Mouse (Mus musculus) MEL (cell line): ENCODE measurements at regions not wholly inside any gene's neighbourhood (a gene's known extent, or its start where the extent isn't known, plus 50 kb on each side); places are given as distances from the start of the nearest gene placed in this dataset.
"Not testable (repeated sequence)": the region's sequence is repeated elsewhere in the genome, so short reads cannot be mapped to it uniquely, and the experiment has no call there.

Source experiments
- DNase-seq: peaks from one replicate; pipeline ENCODE4 v3.0.0; 2011; ENCODE audit warnings: low read depth, low spot score
- H3K27ac ChIP-seq: 2 replicates; pipeline ENCODE4 v1.5.1; 2012; ENCODE audit warnings: low read depth, mild to moderate bottlenecking, control low read depth, low read length, moderate library complexity; ENCODE audit not compliant: control insufficient read depth
- H3K27me3 ChIP-seq, 2 experiments: fragments of 150-350 bp in 1 of 2; sonication (generic) in 1 of 2; 2 replicates each; pipeline ENCODE4 v1.6.1; 2012; ENCODE audit warnings: low read length in 2 of 2, mild to moderate bottlenecking in 2 of 2, improper control_type of control experiment in 1 of 2, moderate library complexity in 1 of 2; ENCODE audit not compliant: insufficient read depth in 2 of 2, control insufficient read depth in 1 of 2
- H3K36me3 ChIP-seq, 2 experiments: 2 replicates each; pipeline ENCODE4 v1.6.1; 2012 to 2014; ENCODE audit warnings: low read length in 2 of 2, improper control_type of control experiment in 1 of 2, inconsistent platforms in 1 of 2, mild to moderate bottlenecking in 1 of 2; ENCODE audit not compliant: insufficient read depth in 2 of 2, control insufficient read depth in 1 of 2
- H3K4me1 ChIP-seq, 2 experiments: fragments of 150-350 bp in 1 of 2; sonication (generic) in 1 of 2; 2 replicates each; pipeline ENCODE4 v1.6.1; 2012; ENCODE audit warnings: low read length in 2 of 2, improper control_type of control experiment in 1 of 2, mild to moderate bottlenecking in 1 of 2; ENCODE audit not compliant: insufficient read depth in 2 of 2, control insufficient read depth in 1 of 2
- H3K4me3 ChIP-seq, 2 experiments: fragments of 150-350 bp in 1 of 2; sonication (generic) in 1 of 2; 2 replicates each; pipeline ENCODE4 v1.5.1; 2012; ENCODE audit warnings: low read depth in 2 of 2, low read length in 2 of 2, mild to moderate bottlenecking in 2 of 2, moderate library complexity in 2 of 2, control low read depth in 1 of 2, improper control_type of control experiment in 1 of 2; ENCODE audit not compliant: control insufficient read depth in 1 of 2, insufficient read depth in 1 of 2
- H3K79me2 ChIP-seq: 2 replicates; pipeline ENCODE4 v1.6.1; 2012; ENCODE audit warnings: mild to moderate bottlenecking, low read length, moderate library complexity; ENCODE audit not compliant: control insufficient read depth, poor library complexity, insufficient read depth
- H3K9ac ChIP-seq: 2 replicates; pipeline ENCODE4 v1.6.1; 2012; ENCODE audit warnings: low read depth, mild to moderate bottlenecking, control low read depth, low read length, moderate library complexity; ENCODE audit not compliant: control insufficient read depth, poor library complexity, severe bottlenecking
- H3K9me3 ChIP-seq: fragments of 150-350 bp; sonication (generic); replicated peaks from 2 replicates; pipeline ENCODE4 v1.6.1; 2012; ENCODE audit warnings: mild to moderate bottlenecking, low read length, improper control_type of control experiment, moderate library complexity; ENCODE audit not compliant: insufficient read depth
- CHD2 ChIP-seq: IDR thresholded peaks from 2 replicates; pipeline ENCODE4 v1.6.1; 2011; ENCODE audit warnings: low read length, improper control_type of control experiment
- CTCF ChIP-seq, 3 experiments: IDR thresholded peaks in 2 of 3; conservative IDR thresholded peaks in 1 of 3; 2 replicates each; pipeline ENCODE4 v1.5.1; 2011 to 2012; ENCODE audit warnings: low read length in 3 of 3, low read depth in 2 of 3, mild to moderate bottlenecking in 2 of 3, improper control_type of control experiment in 1 of 3, inconsistent platforms in 1 of 3, mixed read lengths in 1 of 3, moderate library complexity in 1 of 3; ENCODE audit not compliant: control insufficient read depth in 1 of 3, insufficient read depth in 1 of 3, poor library complexity in 1 of 3, severe bottlenecking in 1 of 3
- E2F4 ChIP-seq: IDR thresholded peaks from 2 replicates; pipeline ENCODE4 v1.6.1; 2011; ENCODE audit warnings: low read depth, low read length, improper control_type of control experiment, borderline replicate concordance
- ELF1 ChIP-seq: IDR thresholded peaks from 2 replicates; pipeline ENCODE4 v1.6.1; 2014; ENCODE audit warnings: low read depth, mild to moderate bottlenecking, inconsistent platforms, low read length, improper control_type of control experiment, moderate library complexity
- EP300 ChIP-seq, 2 experiments: IDR thresholded peaks; 2 replicates each; pipeline ENCODE4 v1.6.1; 2011; ENCODE audit warnings: improper control_type of control experiment in 2 of 2, low read length in 2 of 2, low read depth in 1 of 2, mild to moderate bottlenecking in 1 of 2
- JUND ChIP-seq: IDR thresholded peaks from 2 replicates; pipeline ENCODE4 v1.6.1; 2011; ENCODE audit warnings: low read depth, mild to moderate bottlenecking, improper control_type of control experiment, low read length
- KAT2A ChIP-seq: conservative IDR thresholded peaks from 2 replicates; pipeline ENCODE4 v1.6.1; 2012; ENCODE audit warnings: low read depth, low read length, improper control_type of control experiment, inconsistent platforms
- MAFK ChIP-seq: IDR thresholded peaks from 2 replicates; pipeline ENCODE4 v1.6.1; 2011; ENCODE audit warnings: low read depth, mild to moderate bottlenecking, low read length, improper control_type of control experiment, borderline replicate concordance
- MAX ChIP-seq: IDR thresholded peaks from 2 replicates; pipeline ENCODE4 v1.6.1; 2011; ENCODE audit warnings: low read length, improper control_type of control experiment
- MXI1 ChIP-seq: IDR thresholded peaks from 2 replicates; pipeline ENCODE4 v1.6.1; 2011; ENCODE audit warnings: mild to moderate bottlenecking, low read depth, low read length, improper control_type of control experiment
- NRF1 ChIP-seq: IDR thresholded peaks from 2 replicates; pipeline ENCODE4 v1.6.1; 2014; ENCODE audit warnings: low read depth, mild to moderate bottlenecking, inconsistent platforms, low read length, improper control_type of control experiment, moderate library complexity; ENCODE audit not compliant: poor library complexity, insufficient read depth, severe bottlenecking
- RAD21 ChIP-seq: IDR thresholded peaks from 2 replicates; pipeline ENCODE4 v1.6.1; 2011; ENCODE audit warnings: mild to moderate bottlenecking, low read depth, low read length, improper control_type of control experiment
- TBP ChIP-seq: IDR thresholded peaks from 2 replicates; pipeline ENCODE4 v1.8.0; 2011; ENCODE audit warnings: low read depth, low read length, improper control_type of control experiment
- UBTF ChIP-seq: IDR thresholded peaks from 2 replicates; pipeline ENCODE4 v1.6.1; 2012; ENCODE audit warnings: low read depth, mild to moderate bottlenecking, inconsistent platforms, low read length, improper control_type of control experiment, moderate library complexity, borderline replicate concordance; ENCODE audit not compliant: insufficient read depth
- USF2 ChIP-seq, 2 experiments: IDR thresholded peaks; 2 replicates each; pipeline ENCODE4 v1.6.1; 2011 to 2012; ENCODE audit warnings: improper control_type of control experiment in 2 of 2, low read length in 2 of 2, borderline replicate concordance in 1 of 2, inconsistent platforms in 1 of 2, low read depth in 1 of 2, mild to moderate bottlenecking in 1 of 2; ENCODE audit not compliant: insufficient read depth in 1 of 2
- ZC3H11A ChIP-seq: IDR thresholded peaks from 2 replicates; pipeline ENCODE4 v1.6.1; 2012; ENCODE audit warnings: low read depth, mild to moderate bottlenecking, inconsistent platforms, low read length, improper control_type of control experiment
- ZNF384 ChIP-seq: IDR thresholded peaks from 2 replicates; pipeline ENCODE4 v1.6.1; 2012; ENCODE audit warnings: low read depth, mild to moderate bottlenecking, inconsistent platforms, low read length, improper control_type of control experiment

GRCm38 (mm10) chr4:28190861-28191260 is 622.1 kb upstream of the Epha7 start:
- no peaks in the 10 kb centered on the region for H3K4me1 ChIP-seq
- no peaks in the 10 kb centered on the region for H3K36me3 ChIP-seq
- no peaks in the 10 kb centered on the region for H3K27me3 ChIP-seq
- no peaks in the 10 kb centered on the region for H3K9me3 ChIP-seq
- no peak for DNase-seq
- no peak overlapping the region for H3K4me3 ChIP-seq
- no peak overlapping the region for H3K9ac ChIP-seq
- H3K79me2 ChIP-seq: no peaks in the 10 kb centered on the region
- TF ChIP-seq KAT2A (no peak), MAFK (no peak), USF2 (IDR thresholded peaks at IDR 0.05; ENCODE audit: borderline replicate concordance in 1 of 2, insufficient read depth in 1 of 2, low read depth in 1 of 2, low read length in 2 of 2) (no peak), CHD2 (no peak), TBP (no peak), RAD21 (no peak), MAX (no peak), ZC3H11A (no peak), EP300 (IDR thresholded peaks at IDR 0.05; ENCODE audit: low read depth in 1 of 2, low read length in 2 of 2) (no peak), MXI1 (no peak), UBTF (no peak), E2F4 (no peak), ELF1 (no peak)
- H3K27ac ChIP-seq: no peak overlapping the region

DNA sequence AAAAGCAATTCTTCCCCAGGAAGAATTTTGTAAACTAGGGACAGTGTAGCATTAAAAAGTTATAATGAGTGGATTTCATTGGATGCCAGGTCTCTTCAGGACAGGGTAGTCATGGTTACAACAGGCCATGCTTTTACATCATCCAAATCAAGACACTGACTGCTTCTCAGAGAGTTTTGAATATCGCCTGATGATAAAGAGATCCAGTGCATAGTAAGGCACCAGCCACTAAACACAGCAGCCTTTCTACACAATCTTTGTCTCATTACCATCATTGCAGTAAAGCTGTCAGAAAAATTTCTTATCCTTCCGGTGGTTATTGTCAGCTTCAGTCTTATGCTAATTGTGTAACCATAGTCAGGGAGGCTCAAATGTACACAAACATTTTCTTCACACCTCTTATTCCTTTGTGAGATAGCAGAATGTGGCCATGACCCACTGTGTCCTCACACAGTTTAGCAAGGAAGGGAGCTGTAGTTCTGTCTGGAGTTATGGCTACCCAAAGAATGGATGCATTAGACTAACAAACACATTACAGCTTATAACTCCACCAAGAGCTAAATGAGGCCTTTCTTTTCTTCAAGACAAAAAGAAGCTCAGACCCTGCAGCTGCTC is 585.2 kb upstream of the Epha7 start:
- DNase-seq: no peak
- Histone ChIP-seq H3K36me3 (no peaks in the 10 kb centered on the region), H3K79me2 (no peaks in the 10 kb centered on the region), H3K27ac (no peak overlapping the region), H3K27me3 (no peaks in the 10 kb centered on the region), H3K9me3 (no peaks in the 10 kb centered on the region), H3K4me1 (no peaks in the 10 kb centered on the region), H3K9ac (no peak overlapping the region)
- no peak for TF ChIP-seq NRF1
- no peak for TF ChIP-seq MAFK
- no peak for TF ChIP-seq MAX
- no peak for TF ChIP-seq EP300 (IDR thresholded peaks at IDR 0.05; ENCODE audit: low read depth in 1 of 2, low read length in 2 of 2)
- TF ChIP-seq JUND: no peak
- TF ChIP-seq CTCF (IDR thresholded peaks at IDR 0.05 in 2 of 3, conservative IDR thresholded peaks at IDR 0.05 in 1 of 3; ENCODE audit: control insufficient read depth in 1 of 3, insufficient read depth in 1 of 3, low read depth in 2 of 3, low read length in 3 of 3, poor library complexity in 1 of 3, severe bottlenecking in 1 of 3): no peak
- no peak for TF ChIP-seq ZNF384
- TF ChIP-seq, all 39 proteins: peak for 0
- no peak overlapping the region for H3K4me3 ChIP-seq

- H3K27me3 ChIP-seq, H3K4me1 ChIP-seq, H3K9me3 ChIP-seq, H3K79me2 ChIP-seq, DNase-seq, H3K36me3 ChIP-seq, H3K4me3 ChIP-seq, H3K9ac ChIP-seq, H3K27ac ChIP-seq: not testable (repeated sequence)
These were observed 577.4 kb upstream of the Epha7 start for GRCm38 (mm10) chr4:28235516-28235915.
